Mouse (Mus musculus): ENCODE measurements around the gene Nudt2. TPM values are rescaled to one million over a fixed set of nuclear protein-coding genes. Genes with fewer than 3 reads are reported as not detected.

The Nudt2 gene
- polyA plus RNA-seq, 1 experiment from 2014 or later: 59.7 TPM

- Histone ChIP-seq H3K27me3 (ENCODE audit: control insufficient read depth, insufficient read depth, low read length) (peaks cover 50% of the 10 kb centered on the region), H3K27ac (replicated peaks; ENCODE audit: low read depth, low read length) (no peak overlapping the region), H3K9me3 (replicated peaks; ENCODE audit: control insufficient read depth, low read length) (no peaks in the 10 kb centered on the region), H3K36me3 (replicated peaks; ENCODE audit: control insufficient read depth, insufficient read depth, low read depth, low read length) (no peaks in the 10 kb centered on the region), H3K4me1 (ENCODE audit: control insufficient read depth, insufficient read depth, low read length) (peaks cover 11% of the 10 kb centered on the region; the same call in 1 of the 2 replicates), H3K9ac (replicated peaks; ENCODE audit: low read length) (no peak overlapping the region), H3K4me2 (ENCODE audit: low read depth, low read length) (no peak overlapping the region), H3K4me3 (ENCODE audit: low read depth, low read length) (no peak overlapping the region)
- no peak for DNase-seq (ENCODE audit: low spot score)
- ATAC-seq (replicated peaks; ENCODE audit: insufficient number of reproducible peaks, low FRiP score, low TSS enrichment, low read depth): no peak
- 86% methylated on average over 11 of the region's 11 CpGs for WGBS
Observed at GRCm38 (mm10) chr4:41495850-41496249, 30.9 kb downstream of the Nudt2 start.

DNA sequence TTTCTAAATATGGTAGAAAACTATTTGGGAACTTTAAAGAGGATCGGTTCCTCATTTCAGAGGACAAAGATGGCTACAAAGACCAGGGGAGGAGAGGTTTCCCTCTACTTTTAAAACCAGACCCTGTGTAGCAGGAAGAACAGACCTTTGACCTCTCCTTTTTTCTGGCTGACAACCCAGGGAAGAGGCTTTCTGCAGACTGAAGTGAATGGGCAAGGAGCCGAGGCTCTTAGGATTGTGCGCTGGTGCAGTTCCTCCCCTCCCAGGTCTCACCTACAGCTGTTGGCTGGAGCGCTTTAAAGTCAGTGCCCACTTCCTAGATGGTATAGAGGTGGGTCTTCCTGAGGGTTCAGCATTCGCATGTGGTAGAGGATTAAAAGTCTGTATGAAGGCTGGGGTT, 32.1 kb downstream of the Nudt2 start:
- H3K4me2 ChIP-seq (ENCODE audit: low read depth, low read length): no peak overlapping the region
- no peak overlapping the region for H3K4me3 ChIP-seq (ENCODE audit: low read depth, low read length)
- 39% methylated on average over 5 of the region's 5 CpGs for WGBS

GRCm38 (mm10) chr4:41497579-41497978, 32.6 kb downstream of the Nudt2 start:
- H3K9me3 ChIP-seq (replicated peaks; ENCODE audit: control insufficient read depth, low read length): no peaks in the 10 kb centered on the region
- no peak overlapping the region for H3K27ac ChIP-seq (replicated peaks; ENCODE audit: low read depth, low read length)
- H3K9ac ChIP-seq (replicated peaks; ENCODE audit: low read length): no peak overlapping the region; the same call in 1 of the 2 replicates
- no peaks in the 10 kb centered on the region for H3K36me3 ChIP-seq (replicated peaks; ENCODE audit: control insufficient read depth, insufficient read depth, low read depth, low read length)
- H3K4me1 ChIP-seq (ENCODE audit: control insufficient read depth, insufficient read depth, low read length): peaks cover 14% of the 10 kb centered on the region; the same call in 1 of the 2 replicates
- peak overlapping the region; percentile 20 for H3K4me3 ChIP-seq (ENCODE audit: low read depth, low read length)
- DNase-seq (ENCODE audit: low spot score): peak; percentile 72
- WGBS: 1% methylated on average over 34 of the region's 34 CpGs
- no peak; the same call in 1 of the 2 replicates for ATAC-seq (replicated peaks; ENCODE audit: insufficient number of reproducible peaks, low FRiP score, low TSS enrichment, low read depth)
- peak overlapping the region; percentile 44 for H3K4me2 ChIP-seq (ENCODE audit: low read depth, low read length)
- peaks cover 54% of the 10 kb centered on the region for H3K27me3 ChIP-seq (ENCODE audit: control insufficient read depth, insufficient read depth, low read length)

More for the DNA sequence above, 32.1 kb downstream of the Nudt2 start:
- H3K27me3 ChIP-seq (ENCODE audit: control insufficient read depth, insufficient read depth, low read length): peaks cover 54% of the 10 kb centered on the region
- no peaks in the 10 kb centered on the region for H3K36me3 ChIP-seq (replicated peaks; ENCODE audit: control insufficient read depth, insufficient read depth, low read depth, low read length)
- H3K9ac ChIP-seq (replicated peaks; ENCODE audit: low read length): no peak overlapping the region
- H3K4me1 ChIP-seq (ENCODE audit: control insufficient read depth, insufficient read depth, low read length): peaks cover 13% of the 10 kb centered on the region; the same call in 1 of the 2 replicates
- no peak for DNase-seq (ENCODE audit: low spot score)
- H3K9me3 ChIP-seq (replicated peaks; ENCODE audit: control insufficient read depth, low read length): no peaks in the 10 kb centered on the region
- ATAC-seq (replicated peaks; ENCODE audit: insufficient number of reproducible peaks, low FRiP score, low TSS enrichment, low read depth): no peak
- no peak overlapping the region for H3K27ac ChIP-seq (replicated peaks; ENCODE audit: low read depth, low read length)

- Histone ChIP-seq H3K27me3 (ENCODE audit: control insufficient read depth, insufficient read depth, low read length) (peaks cover 54% of the 10 kb centered on the region), H3K4me3 (ENCODE audit: low read depth, low read length) (peak overlapping the region; percentile 20), H3K27ac (replicated peaks; ENCODE audit: low read depth, low read length) (no peak overlapping the region), H3K4me2 (ENCODE audit: low read depth, low read length) (peak overlapping the region; percentile 44), H3K4me1 (ENCODE audit: control insufficient read depth, insufficient read depth, low read length) (peaks cover 14% of the 10 kb centered on the region; the same call in 1 of the 2 replicates), H3K36me3 (replicated peaks; ENCODE audit: control insufficient read depth, insufficient read depth, low read depth, low read length) (no peaks in the 10 kb centered on the region), H3K9me3 (replicated peaks; ENCODE audit: control insufficient read depth, low read length) (no peaks in the 10 kb centered on the region), H3K9ac (replicated peaks; ENCODE audit: low read length) (no peak overlapping the region; the same call in 1 of the 2 replicates)
- DNase-seq (ENCODE audit: low spot score) (no peak), ATAC-seq (replicated peaks; ENCODE audit: insufficient number of reproducible peaks, low FRiP score, low TSS enrichment, low read depth) (no peak)
- WGBS: 6% methylated on average over 72 of the region's 72 CpGs
Observed at GRCm38 (mm10) chr4:41497995-41498845, 33.3 kb downstream of the Nudt2 start.

GRCm38 (mm10) chr4:41498921-41499391, 34.0 kb downstream of the Nudt2 start:
- ATAC-seq (replicated peaks; ENCODE audit: insufficient number of reproducible peaks, low FRiP score, low TSS enrichment, low read depth) (no peak), DNase-seq (ENCODE audit: low spot score) (peak; percentile 51)
- Histone ChIP-seq H3K4me3 (ENCODE audit: low read depth, low read length) (peak overlapping the region; percentile 20), H3K4me1 (ENCODE audit: control insufficient read depth, insufficient read depth, low read length) (peaks cover 14% of the 10 kb centered on the region; the same call in 1 of the 2 replicates), H3K27me3 (ENCODE audit: control insufficient read depth, insufficient read depth, low read length) (peaks cover 54% of the 10 kb centered on the region), H3K27ac (replicated peaks; ENCODE audit: low read depth, low read length) (no peak overlapping the region), H3K36me3 (replicated peaks; ENCODE audit: control insufficient read depth, insufficient read depth, low read depth, low read length) (no peaks in the 10 kb centered on the region), H3K9ac (replicated peaks; ENCODE audit: low read length) (no peak overlapping the region; the same call in 1 of the 2 replicates), H3K9me3 (replicated peaks; ENCODE audit: control insufficient read depth, low read length) (no peaks in the 10 kb centered on the region), H3K4me2 (ENCODE audit: low read depth, low read length) (peak overlapping the region; percentile 29)
- WGBS: 2% methylated on average over 43 of the region's 43 CpGs

DNA sequence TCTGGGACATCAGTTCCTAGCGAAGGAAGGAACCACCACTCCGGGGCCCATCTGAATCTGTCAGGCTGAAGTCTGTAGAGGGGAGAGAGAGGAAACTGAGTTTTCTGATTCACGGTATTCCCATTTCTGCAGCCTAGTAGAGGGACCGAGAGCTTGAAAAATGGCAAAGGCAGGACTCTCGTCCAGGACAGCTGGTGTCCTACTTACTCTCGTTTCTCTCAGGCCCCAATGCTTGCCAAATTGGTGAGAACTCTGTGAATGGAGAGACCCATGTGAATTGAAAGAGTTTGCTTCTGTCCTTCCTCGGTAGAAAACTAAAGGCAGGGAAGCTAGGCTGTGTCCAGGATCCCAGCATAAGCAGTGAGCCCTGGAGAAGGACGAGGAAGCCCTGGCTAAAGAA, 34.7 kb downstream of the Nudt2 start:
- ATAC-seq (replicated peaks; ENCODE audit: insufficient number of reproducible peaks, low FRiP score, low TSS enrichment, low read depth) (no peak), DNase-seq (ENCODE audit: low spot score) (no peak)
- H3K9ac ChIP-seq (replicated peaks; ENCODE audit: low read length): no peak overlapping the region
- H3K4me3 ChIP-seq (ENCODE audit: low read depth, low read length): no peak overlapping the region
- no peaks in the 10 kb centered on the region for H3K9me3 ChIP-seq (replicated peaks; ENCODE audit: control insufficient read depth, low read length)
- H3K4me2 ChIP-seq (ENCODE audit: low read depth, low read length): no peak overlapping the region
- H3K4me1 ChIP-seq (ENCODE audit: control insufficient read depth, insufficient read depth, low read length): peaks cover 14% of the 10 kb centered on the region; the same call in 1 of the 2 replicates
- H3K27ac ChIP-seq (replicated peaks; ENCODE audit: low read depth, low read length): no peak overlapping the region
- peaks cover 54% of the 10 kb centered on the region for H3K27me3 ChIP-seq (ENCODE audit: control insufficient read depth, insufficient read depth, low read length)
- 54% methylated on average over 8 of the region's 8 CpGs for WGBS
- H3K36me3 ChIP-seq (replicated peaks; ENCODE audit: control insufficient read depth, insufficient read depth, low read depth, low read length): no peaks in the 10 kb centered on the region

GRCm38 (mm10) chr4:41500787-41501186, 35.8 kb downstream of the Nudt2 start:
- Histone ChIP-seq H3K9ac (replicated peaks; ENCODE audit: low read length) (no peak overlapping the region), H3K27me3 (ENCODE audit: control insufficient read depth, insufficient read depth, low read length) (peaks cover 54% of the 10 kb centered on the region), H3K9me3 (replicated peaks; ENCODE audit: control insufficient read depth, low read length) (no peaks in the 10 kb centered on the region), H3K4me1 (ENCODE audit: control insufficient read depth, insufficient read depth, low read length) (peaks cover 14% of the 10 kb centered on the region; the same call in 1 of the 2 replicates), H3K36me3 (replicated peaks; ENCODE audit: control insufficient read depth, insufficient read depth, low read depth, low read length) (no peaks in the 10 kb centered on the region), H3K4me3 (ENCODE audit: low read depth, low read length) (no peak overlapping the region), H3K4me2 (ENCODE audit: low read depth, low read length) (no peak overlapping the region), H3K27ac (replicated peaks; ENCODE audit: low read depth, low read length) (no peak overlapping the region)
- WGBS: 72% methylated on average over 4 of the region's 4 CpGs
- DNase-seq (ENCODE audit: low spot score) (no peak), ATAC-seq (replicated peaks; ENCODE audit: insufficient number of reproducible peaks, low FRiP score, low TSS enrichment, low read depth) (no peak)
